Mouse (Mus musculus) midbrain, embryonic 14.5 days (tissue): Measurements from ENCODE around the gene Rps6kl1. TPM values are rescaled to one million over a fixed set of nuclear protein-coding genes. Genes with fewer than 3 reads are reported as not detected.

Experiments
- ATAC-seq: fragments of 200-750 bp; cut with Nextera tagmentation; 2 replicates; pipeline ENCODE4 v1.8.0; 2017; ENCODE audit warnings: moderate number of reproducible peaks, moderate library complexity; ENCODE audit not compliant: low FRiP score, low TSS enrichment
- DNase-seq: peaks from one replicate; pipeline ENCODE4 v3.0.0-alpha.2; 2015
- H3K27ac ChIP-seq: fragments of 300-500 bp; sonication (generic); replicated peaks from 2 replicates; pipeline ENCODE4 v1.5.1; 2014; ENCODE audit warnings: mild to moderate bottlenecking, low read depth, low read length, moderate library complexity
- H3K27me3 ChIP-seq: fragments of 300-500 bp; sonication (generic); 2 replicates; pipeline ENCODE4 v1.6.1; 2014; ENCODE audit warnings: low read length, control low read depth, mixed read lengths; ENCODE audit not compliant: control insufficient read depth, insufficient read depth
- H3K36me3 ChIP-seq: fragments of 300-500 bp; sonication (generic); 2 replicates; pipeline ENCODE4 v1.6.1; 2014; ENCODE audit warnings: low read length, control low read depth; ENCODE audit not compliant: control insufficient read depth, insufficient read depth
- H3K4me1 ChIP-seq: fragments of 300-500 bp; sonication (generic); 2 replicates; pipeline ENCODE4 v1.6.1; 2014; ENCODE audit warnings: mild to moderate bottlenecking, antibody characterized with exemption, low read length, control low read depth; ENCODE audit not compliant: control insufficient read depth, insufficient read depth
- H3K4me2 ChIP-seq: fragments of 300-500 bp; sonication (generic); 2 replicates; pipeline ENCODE4 v1.6.1; 2014; ENCODE audit warnings: mild to moderate bottlenecking, low read length, moderate library complexity
- H3K4me3 ChIP-seq: fragments of 300-500 bp; sonication (generic); replicated peaks from 2 replicates; pipeline ENCODE4 v1.5.1; 2014; ENCODE audit warnings: low read depth, low read length
- H3K9ac ChIP-seq: fragments of 300-500 bp; sonication (generic); replicated peaks from 2 replicates; pipeline ENCODE4 v1.6.1; 2014; ENCODE audit warnings: mild to moderate bottlenecking, low read length, moderate library complexity
- H3K9me3 ChIP-seq: fragments of 300-500 bp; sonication (generic); 2 replicates; pipeline ENCODE4 v1.6.1; 2016; ENCODE audit warnings: low read length, control low read depth, mixed read lengths; ENCODE audit not compliant: control insufficient read depth
- WGBS: fragments of 180-500 bp; shearing (Covaris S2); extraction: QIAGEN DNeasy Blood & Tissue Kit; methylation state at CpG from one replicate; pipeline ENCODE4 v1.1.7; 2014; 5-methylcytosine and 5-hydroxymethylcytosine counted together
- polyA plus RNA-seq: library from polyadenylated mRNA; unstranded; fragments of >200 nt; fragmentation: Nextera tagmentation; extraction: Ambion mirVana; gene quantifications from 2 replicates; pipeline ENCODE4 v1.2.1, GENCODE M21; 2014

Rps6kl1 gene
- polyA plus RNA-seq, 1 experiment from 2014 or later: 22.2 TPM

- 80% methylated on average over 3 of the region's 3 CpGs for WGBS
- no peak for DNase-seq
- no peak overlapping the region for H3K4me2 ChIP-seq
- H3K9me3 ChIP-seq: no peaks in the 10 kb centered on the region
- no peak overlapping the region for H3K4me3 ChIP-seq
- no peaks in the 10 kb centered on the region for H3K36me3 ChIP-seq
- no peak for ATAC-seq
- no peak overlapping the region for H3K9ac ChIP-seq
- no peaks in the 10 kb centered on the region for H3K27me3 ChIP-seq
- H3K4me1 ChIP-seq: peaks cover 11% of the 10 kb centered on the region
- no peak overlapping the region for H3K27ac ChIP-seq
Observed at GRCm38 (mm10) chr12:85170948-85171307, 19.9 kb upstream of the Rps6kl1 start.

- peaks cover 6% of the 10 kb centered on the region for H3K4me1 ChIP-seq
- DNase-seq (no peak), ATAC-seq (peak; percentile 27; the same call in 1 of the 2 replicates)
- H3K4me2 ChIP-seq: no peak overlapping the region
- no peak overlapping the region for H3K27ac ChIP-seq
- no peaks in the 10 kb centered on the region for H3K27me3 ChIP-seq
- H3K9me3 ChIP-seq: no peaks in the 10 kb centered on the region
- 86% methylated on average over 11 of the region's 11 CpGs for WGBS
- H3K4me3 ChIP-seq: no peak overlapping the region
- no peaks in the 10 kb centered on the region for H3K36me3 ChIP-seq
- no peak overlapping the region for H3K9ac ChIP-seq
Observed at GRCm38 (mm10) chr12:85170284-85170947, 19.4 kb upstream of the Rps6kl1 start.

GRCm38 (mm10) chr12:85169877-85170276 is 18.8 kb upstream of the Rps6kl1 start:
- peak; percentile 14; the same call in 1 of the 2 replicates for ATAC-seq
- no peak overlapping the region; the same call in 1 of the 2 replicates for H3K4me2 ChIP-seq
- H3K27me3 ChIP-seq: no peaks in the 10 kb centered on the region
- H3K9me3 ChIP-seq: no peaks in the 10 kb centered on the region
- WGBS: 52% methylated on average over 3 of the region's 3 CpGs
- 0 out of 2 replicates have a peak overlapping the region, but pooled peaks have one; percentile 16 for H3K9ac ChIP-seq
- H3K4me1 ChIP-seq: peaks cover under 1% of the 10 kb centered on the region; the same call in 1 of the 2 replicates
- H3K36me3 ChIP-seq: no peaks in the 10 kb centered on the region
- DNase-seq: no peak
- no peak overlapping the region for H3K4me3 ChIP-seq
- H3K27ac ChIP-seq: no peak overlapping the region

- peak overlapping the region; percentile 21; the same call in 1 of the 2 replicates for H3K4me3 ChIP-seq
- peak; percentile 68; the same call in 1 of the 2 replicates for ATAC-seq
- WGBS: 23% methylated on average over 27 of the region's 27 CpGs
Observed at GRCm38 (mm10) chr12:85169117-85169858, 18.2 kb upstream of the Rps6kl1 start.

GRCm38 (mm10) chr12:85166631-85167030 is 15.6 kb upstream of the Rps6kl1 start:
- Histone ChIP-seq H3K4me3 (no peak overlapping the region), H3K4me1 (no peaks in the 10 kb centered on the region; the same call in 1 of the 2 replicates)
- WGBS: 88% methylated on average over 9 of the region's 9 CpGs

More at GRCm38 (mm10) chr12:85169117-85169858, 18.2 kb upstream of the Rps6kl1 start:
- Histone ChIP-seq H3K4me2 (peak overlapping the region; percentile 45), H3K9ac (peak overlapping the region; percentile 23; the same call in 1 of the 2 replicates), H3K27ac (no peak overlapping the region), H3K27me3 (no peaks in the 10 kb centered on the region), H3K9me3 (no peaks in the 10 kb centered on the region), H3K36me3 (no peaks in the 10 kb centered on the region), H3K4me1 (no peaks in the 10 kb centered on the region; the same call in 1 of the 2 replicates)
- DNase-seq: peak; percentile 91

GRCm38 (mm10) chr12:85164996-85165395 is 13.9 kb upstream of the Rps6kl1 start:
- Histone ChIP-seq H3K4me2 (no peak overlapping the region), H3K9ac (no peak overlapping the region), H3K36me3 (no peaks in the 10 kb centered on the region), H3K4me3 (no peak overlapping the region), H3K4me1 (no peaks in the 10 kb centered on the region; the same call in 1 of the 2 replicates), H3K27me3 (no peaks in the 10 kb centered on the region), H3K9me3 (no peaks in the 10 kb centered on the region), H3K27ac (no peak overlapping the region)
- ATAC-seq: no peak
- WGBS: 83% methylated on average over 5 of the region's 5 CpGs
- DNase-seq: no peak

More at GRCm38 (mm10) chr12:85166631-85167030, 15.6 kb upstream of the Rps6kl1 start:
- H3K9ac ChIP-seq: no peak overlapping the region
- no peaks in the 10 kb centered on the region for H3K36me3 ChIP-seq
- ATAC-seq (no peak), DNase-seq (no peak)
- no peak overlapping the region for H3K4me2 ChIP-seq
- H3K27me3 ChIP-seq: no peaks in the 10 kb centered on the region
- H3K9me3 ChIP-seq: no peaks in the 10 kb centered on the region
- H3K27ac ChIP-seq: no peak overlapping the region

- H3K36me3 ChIP-seq: no peaks in the 10 kb centered on the region
- ATAC-seq: no peak
- no peak overlapping the region for H3K9ac ChIP-seq
- H3K27me3 ChIP-seq: no peaks in the 10 kb centered on the region
- no peaks in the 10 kb centered on the region for H3K9me3 ChIP-seq
- no peaks in the 10 kb centered on the region for H3K4me1 ChIP-seq
- H3K4me3 ChIP-seq: no peak overlapping the region
- no peak overlapping the region for H3K4me2 ChIP-seq
- 83% methylated on average over 5 of the region's 5 CpGs for WGBS
- H3K27ac ChIP-seq: no peak overlapping the region
- DNase-seq: no peak
Observed at GRCm38 (mm10) chr12:85159592-85159991, 8.5 kb upstream of the Rps6kl1 start.

GRCm38 (mm10) chr12:85158801-85159200 is 7.7 kb upstream of the Rps6kl1 start:
- ATAC-seq (no peak), DNase-seq (no peak)
- no peaks in the 10 kb centered on the region for H3K4me1 ChIP-seq
- H3K9me3 ChIP-seq: no peaks in the 10 kb centered on the region
- H3K27me3 ChIP-seq: no peaks in the 10 kb centered on the region
- WGBS: 91% methylated on average over 8 of the region's 8 CpGs
- no peak overlapping the region for H3K4me3 ChIP-seq
- H3K27ac ChIP-seq: no peak overlapping the region
- no peak overlapping the region for H3K4me2 ChIP-seq
- H3K9ac ChIP-seq: no peak overlapping the region
- no peaks in the 10 kb centered on the region for H3K36me3 ChIP-seq
